Mouse (Mus musculus) T-cell, adult 2 months (primary cell): ENCODE results near the gene Gmppb.
A peak's percentile ranks its signal among the peaks of the same experiment; 100 is the strongest.
"Not testable (repeated sequence)": the region's sequence is repeated elsewhere in the genome, so short reads cannot be mapped to it uniquely, and the experiment has no call there.

Source experiments
- DNase-seq: peaks from one replicate; pipeline ENCODE4 v3.0.0; 2022; ENCODE audit warnings: low spot score

Gene Gmppb

GRCm38 (mm10) chr9:108049016-108049455, at the start of gene Gmppb:
Gmppb (plus strand) TSS chr9:108049242.
- DNase-seq: peak; percentile 97

- peak; percentile 100 for DNase-seq
Observed at GRCm38 (mm10) chr9:108001922-108002770, 46.9 kb upstream of the Gmppb start, which contains the start of gene Ip6k1. Ip6k1 (plus strand) TSS chr9:108002501.

- DNase-seq: peak; percentile 37
Observed at GRCm38 (mm10) chr9:108002778-108003530, 46.1 kb upstream of the Gmppb start.

GRCm38 (mm10) chr9:108003531-108003890, 45.5 kb upstream of the Gmppb start:
- peak; percentile 70 for DNase-seq

GRCm38 (mm10) chr9:108008041-108008440, 41.0 kb upstream of the Gmppb start:
- DNase-seq: no peak

GRCm38 (mm10) chr9:108010385-108010784, 38.7 kb upstream of the Gmppb start:
- no peak for DNase-seq

- DNase-seq: not testable (repeated sequence)
Observed at GRCm38 (mm10) chr9:108013577-108013976, 35.5 kb upstream of the Gmppb start.

- no peak for DNase-seq
Observed at GRCm38 (mm10) chr9:108017127-108017526, 31.9 kb upstream of the Gmppb start.

GRCm38 (mm10) chr9:108020741-108021140, 28.3 kb upstream of the Gmppb start:
- DNase-seq: no peak

- DNase-seq: no peak
Observed at GRCm38 (mm10) chr9:108023216-108023615, 25.8 kb upstream of the Gmppb start.

- DNase-seq: no peak
Observed at GRCm38 (mm10) chr9:108026584-108026983, 22.5 kb upstream of the Gmppb start.

GRCm38 (mm10) chr9:108027867-108028266, 21.2 kb upstream of the Gmppb start:
- DNase-seq: no peak

GRCm38 (mm10) chr9:108032126-108032525, 16.9 kb upstream of the Gmppb start:
- DNase-seq: no peak

- peak; percentile 45 for DNase-seq
Observed at GRCm38 (mm10) chr9:108035331-108036156, 13.5 kb upstream of the Gmppb start.

- no peak for DNase-seq
Observed at GRCm38 (mm10) chr9:108044751-108045492, 4.1 kb upstream of the Gmppb start.

- DNase-seq: no peak
Observed at GRCm38 (mm10) chr9:108046582-108046981, 2.5 kb upstream of the Gmppb start.

GRCm38 (mm10) chr9:108047601-108048565, 1.2 kb upstream of the Gmppb start:
- DNase-seq: no peak

GRCm38 (mm10) chr9:108048566-108048955, 481 bp upstream of the Gmppb start:
- no peak for DNase-seq

- DNase-seq: peak; percentile 38
Observed at GRCm38 (mm10) chr9:108049561-108050251, 664 bp downstream of the Gmppb start.
